Mouse (Mus musculus) thymus, postnatal 0 days (tissue): Measurements from ENCODE around the gene Cmtm8. TPM values are rescaled to one million over a fixed set of nuclear protein-coding genes. Genes with fewer than 3 reads are reported as not detected.

Experiments
- DNase-seq: peaks from one replicate; pipeline ENCODE4 v3.0.0-alpha.2; 2015; ENCODE audit warnings: low spot score
- polyA plus RNA-seq: library from polyadenylated mRNA; unstranded; fragments of >200 nt; fragmentation: Nextera tagmentation; extraction: Ambion mirVana; gene quantifications from 2 replicates; pipeline ENCODE4 v1.2.1, GENCODE M21; 2015

Gene Cmtm8
- polyA plus RNA-seq, 1 experiment from 2014 or later, result 10.5 TPM

GRCm38 (mm10) chr9:114759886-114760285 is 84.1 kb downstream of the Cmtm8 start:
- no peak for DNase-seq

- no peak for DNase-seq
Observed at GRCm38 (mm10) chr9:114758801-114759200, 85.2 kb downstream of the Cmtm8 start.

- peak; percentile 48 for DNase-seq
Observed at GRCm38 (mm10) chr9:114758272-114758671, 85.7 kb downstream of the Cmtm8 start.

- DNase-seq, result peak; percentile 96
Observed at GRCm38 (mm10) chr9:114752863-114753484, 91.0 kb downstream of the Cmtm8 start.

- DNase-seq, result no peak
Observed at GRCm38 (mm10) chr9:114752311-114752710, 91.6 kb downstream of the Cmtm8 start.

GRCm38 (mm10) chr9:114751582-114751981 is 92.4 kb downstream of the Cmtm8 start:
- DNase-seq, result no peak

GRCm38 (mm10) chr9:114747466-114747865 is 96.5 kb downstream of the Cmtm8 start:
- DNase-seq, result no peak

GRCm38 (mm10) chr9:114747012-114747411 is 96.9 kb downstream of the Cmtm8 start:
- no peak for DNase-seq

GRCm38 (mm10) chr9:114745654-114746053 is 98.3 kb downstream of the Cmtm8 start:
- DNase-seq, result no peak

- DNase-seq, result no peak
Observed at GRCm38 (mm10) chr9:114745163-114745562, 98.8 kb downstream of the Cmtm8 start.

GRCm38 (mm10) chr9:114742731-114743130 is 101.2 kb downstream of the Cmtm8 start:
- peak; percentile 62 for DNase-seq

- DNase-seq, result no peak
Observed at GRCm38 (mm10) chr9:114740336-114740735, 103.6 kb downstream of the Cmtm8 start.

Other genes starting within 250 kb of the Cmtm8 start
- gene Cnot10, start 204.0 kb downstream of the Cmtm8 start, polyA plus RNA-seq, result 61.8 and 64.1 TPM in 2 replicates
- gene Dync1li1, start 155.4 kb downstream of the Cmtm8 start, polyA plus RNA-seq, result 43.0 and 51.4 TPM in 2 replicates
- 92.2 and 93.4 TPM in 2 replicates for gene Cmtm6, start 113.0 kb downstream of the Cmtm8 start, polyA plus RNA-seq
- 299 and 301 TPM in 2 replicates for gene Cmtm7, start 62.3 kb downstream of the Cmtm8 start, polyA plus RNA-seq
- 14.5 and 16.4 TPM in 2 replicates for gene Gpd1l, start 89.8 kb upstream of the Cmtm8 start, polyA plus RNA-seq
- gene Osbpl10, start 134.4 kb upstream of the Cmtm8 start, polyA plus RNA-seq, result 20.2 and 21.7 TPM in 2 replicates
- 1,002 and 1,087 TPM in 2 replicates for gene Rps27rt, start 138.6 kb upstream of the Cmtm8 start, polyA plus RNA-seq